ENCODE assay signal across 32 mouse cellular contexts in the genomic region with DNA sequence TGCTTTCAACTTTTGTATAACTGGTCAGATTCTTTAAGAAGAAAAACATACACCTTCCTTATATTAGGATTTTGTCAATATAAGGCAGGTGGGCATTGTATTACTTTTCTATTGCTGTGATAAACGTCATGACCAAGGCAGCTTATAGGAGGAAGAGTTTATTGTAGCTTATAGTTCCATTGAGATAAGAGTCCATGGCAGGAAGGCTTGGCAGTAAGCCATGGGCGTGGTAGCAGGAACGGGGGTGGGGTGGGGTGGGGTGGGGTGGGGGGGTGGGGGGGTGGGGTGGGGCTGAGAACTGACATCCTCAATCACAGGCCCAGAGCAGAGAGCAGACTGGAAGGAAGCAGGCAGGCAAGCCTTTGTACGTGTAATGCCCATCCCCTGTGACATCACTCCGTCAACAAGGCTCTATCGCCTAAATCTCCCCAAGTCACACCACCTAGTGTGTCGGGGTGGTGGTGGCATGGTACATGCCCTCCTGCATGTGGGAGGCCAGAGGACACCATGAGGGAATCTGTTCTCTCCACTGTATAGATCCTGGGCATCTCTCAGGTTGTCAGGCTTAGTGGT. TPM values are rescaled to one million over a fixed set of nuclear protein-coding genes. Genes with fewer than 3 reads are reported as not detected.
DNase-seq lines count a peak whose midpoint lies in the region; ATAC-seq and TF ChIP-seq lines count a peak whose summit lies in the region.
"Had no signal": no experiment of that assay in that cellular context is flagged by ENCODE, and none has a peak within 500 bp of the region (broad histone marks: within the 10 kb centered on the region; RNA-seq: fewer than 3 reads in every experiment).

No protein-coding gene starts in this region.

- H3K4me3 ChIP-seq in cerebellum, adult 2 months (replicated peaks; ENCODE audit: insufficient read depth, low read depth, low read length): no peak overlapping the region
- H3K4me3 ChIP-seq in neural tube, embryonic 12.5 days: no peak overlapping the region
- no peak overlapping the region for H3K4me3 ChIP-seq in neural tube, embryonic 15.5 days (replicated peaks)
- no peak overlapping the region for H3K4me3 ChIP-seq in stomach, embryonic 14.5 days (ENCODE audit: low read depth, low read length)
- H3K4me3 ChIP-seq: embryonic facial prominence, embryonic 13.5 days; forebrain, embryonic 10.5 days; hindbrain, embryonic 10.5 days; hindbrain, embryonic 15.5 days; limb, embryonic 10.5 days; limb, embryonic 15.5 days; myocyte; neural tube, embryonic 13.5 days had no signal

- TF ChIP-seq CTCF in cerebellum, adult 2 months (IDR thresholded peaks at IDR 0.05; ENCODE audit: borderline replicate concordance, insufficient read depth, low read depth, low read length): no peak

- DNase-seq in cerebellum, adult 2 months: no peak
- DNase-seq in cerebellum, postnatal 14 days: no peak
- DNase-seq in urinary bladder, postnatal 36 days (ENCODE audit: low spot score in 2 of 2): no peak
- no peak for DNase-seq in right cerebral cortex, postnatal 36 days (ENCODE audit: low spot score in 2 of 2)
- DNase-seq in adrenal gland, postnatal 4 days (ENCODE audit: low spot score in 2 of 2): no peak
- DNase-seq: cerebellum, adult 11 months; cerebellum, adult 9-11 months; forebrain, postnatal 0 days; heart, postnatal 14 days; kidney, adult 9 months; kidney, postnatal 10 days; lung, postnatal 14 days; retina, postnatal 1 day; right cerebral cortex, postnatal 14 days; spleen, adult 18-20 months; thymus, postnatal 14 days had no signal

- H3K27ac ChIP-seq in cerebellum, adult 2 months (ENCODE audit: insufficient read depth, low read length): peak overlapping the region; percentile 39
- H3K27ac ChIP-seq in neural tube, embryonic 12.5 days: no peak overlapping the region
- no peak overlapping the region for H3K27ac ChIP-seq in neural tube, embryonic 15.5 days (replicated peaks)
- H3K27ac ChIP-seq in stomach, embryonic 14.5 days (ENCODE audit: low read length): no peak overlapping the region
- H3K27ac ChIP-seq: embryonic facial prominence, embryonic 13.5 days; forebrain, embryonic 10.5 days; hindbrain, embryonic 10.5 days; hindbrain, embryonic 15.5 days; limb, embryonic 10.5 days; limb, embryonic 15.5 days; liver, embryonic 14.5 days; neural tube, embryonic 13.5 days had no signal

- H3K9ac ChIP-seq in neural tube, embryonic 12.5 days: no peak overlapping the region
- H3K9ac ChIP-seq in neural tube, embryonic 15.5 days (replicated peaks): no peak overlapping the region
- no peak overlapping the region for H3K9ac ChIP-seq in stomach, embryonic 14.5 days (replicated peaks; ENCODE audit: low read depth, low read length)
- H3K9ac ChIP-seq: embryonic facial prominence, embryonic 13.5 days; forebrain, postnatal 0 days; hindbrain, embryonic 15.5 days; limb, embryonic 15.5 days; liver, embryonic 14.5 days; lung, embryonic 14.5 days; neural tube, embryonic 13.5 days had no signal

- WGBS in cerebellum, adult 2 months: 74% methylated on average over 7 of the region's 7 CpGs
- WGBS in neural tube, embryonic 12.5 days: 85% methylated on average over 7 of the region's 7 CpGs
- 72% methylated on average over 7 of the region's 7 CpGs for WGBS in neural tube, embryonic 15.5 days
- 68% methylated on average over 7 of the region's 7 CpGs for WGBS in stomach, embryonic 14.5 days

- ATAC-seq in neural tube, embryonic 12.5 days (ENCODE audit: low FRiP score, low read depth): 0 out of 2 replicates have a peak, but pooled peaks have one; percentile 21
- no peak for ATAC-seq in neural tube, embryonic 15.5 days (ENCODE audit: low FRiP score)
- peak; percentile 56; the same call in 1 of the 2 replicates for ATAC-seq in stomach, embryonic 14.5 days (ENCODE audit: insufficient number of reproducible peaks, insufficient read depth, low FRiP score, low read depth)
- ATAC-seq: forebrain, postnatal 0 days had no signal

- H3K36me3 ChIP-seq in neural tube, embryonic 12.5 days: no peaks in the 10 kb centered on the region
- no peaks in the 10 kb centered on the region for H3K36me3 ChIP-seq in neural tube, embryonic 15.5 days
- no peaks in the 10 kb centered on the region for H3K36me3 ChIP-seq in stomach, embryonic 14.5 days (ENCODE audit: control insufficient read depth, insufficient read depth, low read length)
- H3K36me3 ChIP-seq: embryonic facial prominence, embryonic 13.5 days; hindbrain, embryonic 15.5 days; limb, embryonic 15.5 days; neural tube, embryonic 13.5 days had no signal

- H3K27me3 ChIP-seq in cerebellum, adult 2 months (ENCODE audit: control insufficient read depth, insufficient read depth, low read length): no peaks in the 10 kb centered on the region
- no peaks in the 10 kb centered on the region for H3K27me3 ChIP-seq in neural tube, embryonic 12.5 days (replicated peaks)
- H3K27me3 ChIP-seq in neural tube, embryonic 15.5 days (replicated peaks): no peaks in the 10 kb centered on the region
- no peaks in the 10 kb centered on the region for H3K27me3 ChIP-seq in stomach, embryonic 14.5 days (ENCODE audit: control insufficient read depth, insufficient read depth, low read length)
- H3K27me3 ChIP-seq: CH12.LX; embryonic facial prominence, embryonic 13.5 days; hindbrain, embryonic 15.5 days; limb, embryonic 15.5 days; neural tube, embryonic 13.5 days had no signal

- no peaks in the 10 kb centered on the region for H3K9me3 ChIP-seq in neural tube, embryonic 12.5 days
- H3K9me3 ChIP-seq in neural tube, embryonic 15.5 days (replicated peaks): no peaks in the 10 kb centered on the region
- H3K9me3 ChIP-seq in stomach, embryonic 14.5 days (ENCODE audit: control insufficient read depth, low read depth, low read length): no peaks in the 10 kb centered on the region
- H3K9me3 ChIP-seq: embryonic facial prominence, embryonic 13.5 days; forebrain, embryonic 10.5 days; hindbrain, embryonic 10.5 days; hindbrain, embryonic 15.5 days; limb, embryonic 10.5 days; limb, embryonic 15.5 days; neural tube, embryonic 13.5 days had no signal

- peaks cover 49% of the 10 kb centered on the region for H3K4me1 ChIP-seq in cerebellum, adult 2 months (ENCODE audit: control insufficient read depth, insufficient read depth, low read length)
- H3K4me1 ChIP-seq in neural tube, embryonic 12.5 days: 0 out of 2 replicates have a peak, but pooled peaks cover 4% of the 10 kb centered on the region
- 0 out of 2 replicates have a peak, but pooled peaks cover 5% of the 10 kb centered on the region for H3K4me1 ChIP-seq in neural tube, embryonic 15.5 days
- H3K4me1 ChIP-seq in stomach, embryonic 14.5 days (ENCODE audit: control insufficient read depth, insufficient read depth, low read length): peaks cover 11% of the 10 kb centered on the region; the same call in 1 of the 2 replicates

- TF ChIP-seq POLR2A in cerebellum, adult 2 months (IDR thresholded peaks at IDR 0.05; ENCODE audit: borderline replicate concordance, insufficient read depth, low read length): no peak

- no peak overlapping the region for H3K4me2 ChIP-seq in neural tube, embryonic 12.5 days (replicated peaks)
- H3K4me2 ChIP-seq in neural tube, embryonic 15.5 days: no peak overlapping the region
- H3K4me2 ChIP-seq in stomach, embryonic 14.5 days (replicated peaks; ENCODE audit: low read depth, low read length): no peak overlapping the region
- H3K4me2 ChIP-seq: embryonic facial prominence, embryonic 13.5 days; hindbrain, embryonic 15.5 days; limb, embryonic 15.5 days; lung, embryonic 14.5 days; midbrain, embryonic 11.5 days; neural tube, embryonic 13.5 days had no signal

RNA-seq across cellular contexts. Expression of a gene that starts 24.4 kb away (rescaled TPM):
- 56.6 and 76.5 TPM in 2 replicates for polyA plus RNA-seq in cerebellum, adult 2 months (2012; rRNA removed)
- 10.4 and 12.0 TPM in 2 replicates for polyA plus RNA-seq in neural tube, embryonic 12.5 days (2016; fragmentation: Nextera tagmentation; extraction: Ambion mirVana)
- polyA plus RNA-seq in neural tube, embryonic 15.5 days (2015; fragmentation: Nextera tagmentation; extraction: Ambion mirVana): 7.4 and 7.8 TPM in 2 replicates
- polyA plus RNA-seq in stomach, embryonic 14.5 days (2014; fragmentation: Nextera tagmentation; extraction: Ambion mirVana): 7.8 and 10.1 TPM in 2 replicates
- 10 to 100 TPM in 1 of 2 experiments, 1 to 10 TPM in 1; 7.1 to 12.2 TPM for total RNA-seq in adrenal gland, postnatal 4 days (2021)

RNA-seq across cellular contexts. Expression of a gene that starts 52.9 kb away (rescaled TPM):
- 109 and 126 TPM in 2 replicates for polyA plus RNA-seq in cerebellum, adult 2 months (2012; rRNA removed)
- 17.8 and 22.6 TPM in 2 replicates for polyA plus RNA-seq in neural tube, embryonic 12.5 days (2016; fragmentation: Nextera tagmentation; extraction: Ambion mirVana)
- 51.7 and 57.4 TPM in 2 replicates for polyA plus RNA-seq in neural tube, embryonic 15.5 days (2015; fragmentation: Nextera tagmentation; extraction: Ambion mirVana)
- polyA plus RNA-seq in stomach, embryonic 14.5 days (2014; fragmentation: Nextera tagmentation; extraction: Ambion mirVana): 2.4 and 2.8 TPM in 2 replicates
- total RNA-seq in adrenal gland, postnatal 4 days (2021): 10 to 100 TPM in 1 of 2 experiments, 1 to 10 TPM in 1; 8.6 to 11.7 TPM
- total RNA-seq: CH12.LX had no signal
- polyA plus RNA-seq: C2C12 had no signal
